Mouse (Mus musculus) 3T3-L1 (cell line): Measurements from ENCODE around the gene Fcrlb.

Source experiments
- DNase-seq: peaks from one replicate; pipeline ENCODE4 v3.0.0-alpha.2; 2015; ENCODE audit warnings: low read depth, low spot score

Fcrlb gene

DNA sequence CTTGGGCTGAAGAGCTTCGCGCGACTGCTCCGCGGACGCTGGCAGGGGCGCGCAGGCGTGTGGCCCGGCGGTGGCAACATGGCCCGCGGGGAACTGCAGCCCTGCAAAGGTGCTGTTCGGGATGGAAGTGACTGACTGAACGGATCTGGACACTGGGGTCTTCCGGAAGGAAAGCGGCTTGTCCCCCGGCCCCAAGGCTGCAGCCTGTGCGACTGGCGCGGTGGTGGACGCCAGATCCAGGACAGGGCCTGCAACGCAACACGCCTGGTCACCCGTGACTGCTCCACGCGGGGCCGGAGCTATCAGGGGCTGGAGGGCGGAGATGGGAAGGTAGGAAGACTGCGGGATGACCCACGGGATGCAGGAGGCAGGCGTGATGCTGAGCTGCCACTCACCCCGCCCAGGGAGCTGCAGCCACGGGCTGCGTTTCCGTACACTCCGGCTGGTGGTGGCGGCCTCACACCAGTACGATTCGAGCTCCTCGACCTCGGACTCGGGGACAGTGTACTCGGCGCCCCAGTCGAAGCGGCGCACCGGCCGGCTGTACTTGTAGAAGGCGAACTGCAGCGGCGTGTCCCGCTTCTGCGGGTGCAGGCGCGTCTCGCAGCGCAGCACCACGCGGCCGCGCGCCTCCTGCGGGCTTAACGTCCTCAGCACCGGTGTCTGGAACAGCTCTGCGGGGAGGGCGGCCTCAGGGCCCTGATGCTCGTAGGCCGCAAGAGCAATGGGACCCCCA is 5.1 kb downstream of the Fcrlb start:
- DNase-seq = no peak

DNA sequence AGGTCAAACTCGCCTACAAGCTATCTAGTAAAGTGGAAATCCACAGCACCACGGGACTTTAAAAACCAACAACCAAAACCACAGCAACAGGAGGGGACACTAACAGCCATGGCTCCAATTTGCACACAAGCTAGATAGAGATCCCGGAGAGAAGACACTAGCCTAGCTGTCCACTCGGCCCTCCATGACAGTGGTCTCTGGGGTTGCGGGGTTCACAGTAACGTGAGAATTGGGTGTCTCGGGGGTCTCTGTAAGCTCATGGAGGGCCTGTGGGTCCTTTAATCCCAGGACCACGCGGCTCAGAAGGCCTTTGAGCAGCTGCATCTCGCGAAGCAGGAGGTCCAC is 5.7 kb downstream of the Fcrlb start:
- DNase-seq = no peak

GRCm38 (mm10) chr1:170903485-170903884 is 9.3 kb downstream of the Fcrlb start:
- no peak for DNase-seq

GRCm38 (mm10) chr1:170901536-170902238 is 11.1 kb downstream of the Fcrlb start:
- DNase-seq = peak; percentile 95

DNA sequence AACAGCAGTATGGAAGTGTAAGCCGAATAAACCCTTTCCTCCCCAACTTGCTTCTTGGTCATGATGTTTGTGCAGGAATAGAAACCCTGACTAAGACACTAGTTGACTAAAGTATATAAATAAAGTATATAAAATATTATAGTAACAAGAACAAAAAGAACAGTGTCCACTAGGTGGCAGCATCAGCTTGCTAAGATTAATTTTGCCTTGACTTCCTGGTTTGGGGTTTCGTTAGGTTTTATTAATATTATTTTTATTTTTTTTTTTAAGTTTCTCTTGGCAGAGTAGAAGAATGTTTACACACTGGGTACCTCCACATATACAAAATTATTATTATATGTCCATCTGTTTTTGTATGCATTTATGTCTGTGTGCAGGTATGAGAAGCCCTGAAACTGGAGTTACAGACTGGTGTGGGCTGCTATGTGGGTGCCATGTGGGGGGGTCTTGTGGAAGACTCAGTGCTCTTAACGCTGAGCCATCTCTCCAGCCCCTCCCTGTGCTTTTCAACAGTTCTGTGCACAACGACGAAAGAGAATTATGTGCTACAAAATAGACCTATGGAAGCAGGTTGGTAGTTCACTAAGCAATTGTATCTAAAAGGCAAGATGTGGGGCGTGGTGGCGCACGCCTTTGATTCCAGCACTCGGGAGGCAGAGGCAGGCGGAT is 11.8 kb downstream of the Fcrlb start:
- peak; percentile 93 for DNase-seq

DNA sequence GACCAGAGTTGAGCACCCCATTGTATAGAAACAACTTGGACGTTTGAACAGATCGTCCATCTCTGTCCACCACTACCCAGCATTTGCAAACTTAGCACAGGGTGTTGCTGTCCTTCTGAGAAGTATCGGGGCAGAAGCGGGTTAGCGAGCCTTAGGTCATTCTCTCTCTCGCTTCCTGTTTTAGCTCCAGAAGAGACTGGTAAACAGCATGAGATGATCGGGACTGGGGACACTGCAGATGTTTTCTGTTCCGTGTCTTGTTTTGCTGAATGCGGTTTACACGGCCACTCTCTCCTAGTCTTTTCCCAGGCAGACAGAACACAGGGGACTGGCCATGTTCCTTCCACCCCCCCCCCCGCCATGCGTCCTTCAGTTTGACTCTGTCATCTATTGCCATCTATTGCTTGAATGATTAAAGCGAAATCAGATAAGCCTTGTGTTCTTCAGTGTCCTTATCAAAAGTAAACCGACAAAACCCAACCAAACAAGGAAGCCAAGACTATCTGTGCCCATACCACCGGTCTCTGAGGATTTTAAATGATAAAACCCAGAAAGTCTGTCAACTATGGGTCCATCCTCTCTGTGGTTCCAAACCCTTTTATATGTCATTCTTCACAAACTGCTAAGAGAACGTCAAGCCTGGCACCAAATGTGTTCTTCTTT is 14.2 kb downstream of the Fcrlb start:
- no peak for DNase-seq

DNA sequence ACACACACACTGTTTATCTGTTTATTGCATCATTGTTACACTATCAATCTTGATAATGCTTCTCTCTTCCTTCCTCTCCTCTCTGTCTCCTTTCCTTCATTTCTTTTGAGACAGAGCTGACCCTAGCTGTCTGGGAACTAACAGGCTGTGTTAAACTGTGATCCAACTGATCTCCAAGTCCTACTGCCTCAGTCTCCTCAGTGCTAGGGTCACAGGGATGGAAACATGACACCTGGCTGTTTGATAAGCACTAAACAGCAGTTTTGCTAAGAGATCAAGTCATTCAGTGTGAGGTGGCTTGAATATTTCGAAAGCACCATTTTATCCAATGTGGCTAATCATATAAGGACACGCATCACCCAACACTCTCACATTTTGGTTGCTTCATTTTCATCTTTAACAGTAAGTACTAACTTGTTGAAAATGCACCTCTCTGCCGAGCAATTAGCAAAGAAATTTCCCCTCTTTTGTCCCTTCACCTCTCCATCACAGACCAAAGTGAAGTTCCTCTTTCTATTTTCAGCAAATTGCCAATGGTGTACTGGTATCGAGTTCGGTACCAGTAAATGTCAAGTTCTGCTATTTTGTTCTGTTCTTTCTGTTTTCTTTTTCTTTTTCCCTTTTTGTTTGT is 16.0 kb downstream of the Fcrlb start:
- DNase-seq = no peak

- DNase-seq = peak; percentile 89
These were observed 17.8 kb downstream of the Fcrlb start for GRCm38 (mm10) chr1:170894603-170895602.

- DNase-seq = no peak
These were observed 20.5 kb downstream of the Fcrlb start for GRCm38 (mm10) chr1:170892279-170892678.

GRCm38 (mm10) chr1:170891646-170892045 is 21.1 kb downstream of the Fcrlb start:
- DNase-seq = no peak

DNA sequence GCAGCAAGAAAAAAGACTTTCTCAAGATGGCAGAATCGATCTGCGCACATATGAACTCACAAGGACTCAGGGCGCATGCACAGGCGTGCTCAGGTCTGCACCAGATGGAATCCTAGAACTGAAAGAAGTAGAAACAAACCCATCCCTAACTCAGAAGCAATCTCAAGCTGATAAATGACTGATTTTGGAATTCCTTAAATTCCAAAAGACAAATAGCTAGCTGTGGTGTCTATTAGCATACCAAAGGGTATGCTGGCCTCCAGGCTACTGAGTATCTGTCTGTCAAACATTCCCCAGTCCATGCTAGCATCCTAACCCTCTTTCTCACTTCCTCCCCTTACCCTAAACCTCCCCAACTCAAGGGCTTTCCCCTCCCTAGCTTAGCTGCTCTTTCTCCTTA is 23.4 kb downstream of the Fcrlb start:
- DNase-seq = peak; percentile 53

GRCm38 (mm10) chr1:170886044-170886458 is 26.7 kb downstream of the Fcrlb start:
- no peak for DNase-seq

DNA sequence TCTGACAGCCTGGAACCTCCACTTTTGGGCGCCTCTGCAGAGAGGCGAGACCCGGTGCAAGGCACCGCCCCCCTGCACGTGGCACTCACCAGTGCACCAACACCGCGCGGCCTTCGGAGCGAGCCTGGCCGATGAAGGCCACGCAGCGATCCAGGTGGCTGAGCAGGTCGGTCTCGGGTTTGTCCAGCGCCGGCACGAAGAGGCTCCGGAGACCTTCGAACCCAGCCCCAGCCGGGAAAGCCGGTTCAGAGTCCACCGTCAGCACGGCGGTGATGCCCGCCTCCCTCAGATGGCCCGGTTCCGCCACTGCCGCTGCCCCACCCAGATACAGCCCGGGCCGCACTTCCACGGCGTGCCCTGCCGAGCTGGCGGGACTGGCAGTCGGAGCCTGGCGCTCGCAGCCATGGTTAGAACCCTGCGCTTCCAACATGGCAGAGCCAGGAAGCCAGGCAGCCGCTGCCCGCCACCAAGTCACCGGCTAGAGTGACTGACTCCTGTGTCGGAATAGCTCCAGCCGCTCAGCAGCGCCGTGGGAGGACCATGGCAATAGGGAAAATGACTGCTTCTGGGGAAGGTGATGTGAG is 27.7 kb downstream of the Fcrlb start, which contains the start of the genes Gm26620 and Dusp12:
TSS of gene Gm26620 (plus strand) at position 88 of the 584 bp plus-strand sequence.
TSS of gene Dusp12 (minus strand) at position 563 of the 584 bp plus-strand sequence.
- peak; percentile 95 for DNase-seq

GRCm38 (mm10) chr1:170884390-170884789 is 28.4 kb downstream of the Fcrlb start:
- peak; percentile 29 for DNase-seq

DNA sequence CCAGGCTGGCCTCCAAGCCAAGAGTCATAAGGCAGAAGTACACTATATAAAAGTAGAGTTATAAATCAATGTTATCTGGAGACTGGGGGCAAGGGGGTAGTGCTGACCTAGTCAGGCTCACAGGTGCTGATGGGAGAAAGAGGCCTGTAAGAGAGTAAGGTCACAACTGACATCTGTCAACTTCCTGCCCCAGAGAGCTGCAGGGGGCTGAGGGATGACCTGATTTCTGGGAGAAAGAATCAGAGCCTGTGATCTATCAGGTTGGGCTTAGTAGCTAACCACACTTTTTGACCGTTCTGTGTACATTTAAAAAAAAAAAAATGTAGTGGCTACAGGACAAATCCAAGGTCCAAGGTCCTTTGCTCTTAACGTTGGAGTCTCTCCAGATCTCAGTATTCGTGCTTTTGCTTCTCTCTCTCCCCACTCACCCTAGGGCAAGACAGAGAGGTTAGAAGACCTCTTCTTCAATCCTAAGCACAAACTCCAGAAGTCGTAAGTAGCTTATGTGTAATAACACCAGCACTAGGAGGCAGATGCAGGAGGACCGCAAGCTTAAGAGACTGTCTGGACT is 29.7 kb downstream of the Fcrlb start:
- no peak for DNase-seq

- no peak for DNase-seq
These were observed 35.8 kb downstream of the Fcrlb start for GRCm38 (mm10) chr1:170876906-170877305.

- DNase-seq = no peak
These were observed 37.1 kb downstream of the Fcrlb start for GRCm38 (mm10) chr1:170875676-170876075.

GRCm38 (mm10) chr1:170871961-170872360 is 40.8 kb downstream of the Fcrlb start:
- no peak for DNase-seq

DNA sequence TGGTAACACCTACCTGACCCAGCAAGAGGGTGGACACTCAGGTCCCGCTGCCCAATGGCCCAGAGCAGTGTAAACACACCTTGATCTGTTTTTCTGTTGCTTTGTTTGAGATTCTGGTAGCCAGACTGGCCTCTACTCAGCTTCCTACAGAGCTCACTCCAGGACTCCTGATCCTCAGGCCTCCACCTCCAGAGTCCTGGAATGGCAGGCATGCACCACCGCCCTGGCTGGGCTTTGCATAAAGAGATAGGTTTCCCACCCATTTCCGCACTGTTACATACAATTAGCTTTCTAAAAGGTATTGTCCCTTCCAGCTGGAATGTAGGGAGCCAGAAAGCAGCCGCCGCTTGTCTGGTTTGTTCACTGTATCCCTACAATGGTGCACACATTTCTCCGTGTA is 41.3 kb downstream of the Fcrlb start:
- no peak for DNase-seq

- DNase-seq = no peak
These were observed 43.8 kb downstream of the Fcrlb start for GRCm38 (mm10) chr1:170868905-170869283.
